Mouse (Mus musculus) CD4-positive, CD25-positive, alpha-beta regulatory T cell, adult 2 months (primary cell): Measurements from ENCODE around the gene Gli2.

Experiments
- DNase-seq: peaks from one replicate; pipeline ENCODE4 v3.0.0-alpha.2; 2012; ENCODE audit warnings: low read depth, low spot score

Gene Gli2

DNA sequence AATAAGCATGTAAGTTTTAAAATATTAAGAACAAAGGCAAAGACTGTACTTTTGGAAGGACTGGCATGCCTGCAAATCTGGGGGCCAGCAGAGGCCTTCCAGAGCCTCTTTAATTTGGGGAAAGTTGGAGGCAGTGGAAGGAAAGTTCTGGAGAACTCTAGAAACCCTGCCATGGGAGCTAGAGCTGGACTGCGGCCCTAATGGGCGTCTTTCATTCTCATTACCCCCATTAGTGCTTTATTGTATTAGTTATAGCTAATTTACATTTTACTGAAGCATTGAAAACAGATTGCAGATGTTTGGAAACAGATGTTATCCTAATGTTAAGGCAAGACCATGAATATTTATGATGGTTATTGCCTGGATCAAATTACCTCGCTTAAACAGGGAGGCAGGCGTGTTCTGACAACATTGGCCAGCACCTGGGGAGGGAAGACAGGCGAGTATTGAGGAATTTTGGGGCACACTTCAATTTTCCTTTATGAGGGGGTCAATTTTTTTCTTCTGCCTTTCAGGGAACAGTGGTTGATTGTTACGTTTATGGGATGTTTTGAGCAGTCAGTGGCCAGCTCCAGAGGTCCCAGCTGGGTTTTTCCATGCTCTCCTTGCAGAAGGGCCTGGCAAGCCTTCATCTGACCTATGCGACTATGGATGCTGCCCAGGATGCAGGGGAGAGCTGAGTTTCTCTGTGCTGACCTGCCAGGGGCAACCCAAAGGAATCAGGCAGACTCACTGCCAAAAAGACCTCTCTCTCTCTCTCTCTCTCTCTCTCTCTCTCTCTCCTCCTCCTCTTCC, 253.9 kb downstream of the Gli2 start:
- no peak for DNase-seq

- no peak for DNase-seq
Observed at GRCm38 (mm10) chr1:118795415-118796167, 257.8 kb downstream of the Gli2 start.

DNA sequence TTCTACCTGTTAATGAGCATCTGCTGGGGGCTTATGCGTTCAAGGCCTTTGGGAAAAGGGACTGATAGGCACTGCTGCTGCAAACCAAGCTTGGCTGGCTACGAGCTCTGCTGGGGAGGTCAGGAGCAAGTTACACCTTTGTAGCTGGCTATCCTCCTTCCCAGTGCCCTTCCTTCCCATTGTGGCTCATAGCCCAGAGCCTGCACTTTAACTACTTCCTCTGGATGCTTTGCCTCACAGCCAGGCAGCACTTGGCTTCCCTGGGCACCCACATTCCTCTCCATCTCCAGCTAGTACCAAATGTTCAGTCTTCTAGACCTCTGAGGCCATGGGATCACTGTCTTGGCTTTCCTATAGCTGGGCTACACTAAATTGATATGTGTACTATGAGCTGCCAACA, 263.5 kb downstream of the Gli2 start:
- no peak for DNase-seq

- DNase-seq, result no peak
Observed at GRCm38 (mm10) chr1:118789468-118789867, 264.0 kb downstream of the Gli2 start.

- no peak for DNase-seq
Observed at GRCm38 (mm10) chr1:118788813-118789212, 264.6 kb downstream of the Gli2 start.

GRCm38 (mm10) chr1:118787486-118787885, 265.9 kb downstream of the Gli2 start:
- no peak for DNase-seq
